ENCODE assay signal across 8 mouse cellular contexts in the genomic region with DNA sequence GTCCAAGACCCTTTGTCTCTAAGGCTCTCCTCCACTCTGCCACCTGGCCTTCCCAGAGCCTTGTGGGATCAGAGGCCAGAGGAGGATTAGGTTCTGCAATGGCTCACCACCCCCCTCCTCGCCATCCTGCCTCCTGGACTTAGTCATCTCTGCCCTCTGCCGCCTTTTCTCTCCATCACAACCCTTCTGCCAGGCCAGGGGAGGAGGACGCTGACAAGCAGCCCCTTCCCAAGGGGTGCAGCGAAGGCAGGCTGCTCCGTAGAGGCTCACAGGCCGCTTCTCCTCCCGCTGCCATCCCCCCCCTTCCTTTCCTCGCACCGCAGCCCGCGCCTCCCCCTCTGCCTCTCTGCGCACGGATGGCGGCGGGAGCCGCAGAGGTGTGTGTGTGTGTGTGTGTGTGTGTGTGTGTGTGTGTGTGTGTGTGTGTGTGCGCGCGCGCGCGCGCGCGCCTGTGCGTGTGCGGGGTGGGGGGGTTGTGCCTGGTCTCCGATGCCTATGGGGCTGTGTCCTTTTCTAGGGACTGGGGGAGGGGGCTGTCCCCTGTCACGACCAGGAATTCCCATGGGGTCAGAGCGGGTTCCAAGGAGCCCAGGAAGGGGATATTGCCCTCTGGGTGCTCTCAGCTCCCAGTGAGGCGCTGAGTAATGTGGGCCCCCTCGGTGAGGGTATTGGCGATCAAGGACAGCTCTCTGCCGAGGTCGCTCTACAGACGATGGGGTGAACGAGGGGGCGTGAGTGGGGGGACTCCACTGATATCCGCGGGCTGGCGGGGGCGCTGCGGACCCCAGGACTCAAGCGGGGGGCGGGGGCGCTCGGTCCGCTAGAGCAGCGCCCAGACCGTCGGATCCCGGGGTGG. TPM values are rescaled to one million over a fixed set of nuclear protein-coding genes. Genes with fewer than 3 reads are reported as not detected.
DNase-seq lines count a peak whose midpoint lies in the region; ATAC-seq lines count a peak whose summit lies in the region.

Gene Ciz1, plus strand, starts transcription at position 177 of the 856 bp plus-strand sequence.

- peak within 1 kb of the TSS; percentile 82 for H3K9ac ChIP-seq in forebrain, embryonic 14.5 days (ENCODE audit: low read length)
- H3K9ac ChIP-seq in midbrain, embryonic 14.5 days (replicated peaks; ENCODE audit: low read length) = peak within 1 kb of the TSS; percentile 81

- H3K9me3 ChIP-seq in forebrain, embryonic 14.5 days (replicated peaks; ENCODE audit: control insufficient read depth, low read length) = no peaks in the 10 kb centered on the region
- H3K9me3 ChIP-seq in hindbrain, embryonic 10.5 days = no peaks in the 10 kb centered on the region
- H3K9me3 ChIP-seq in midbrain, embryonic 14.5 days (ENCODE audit: control insufficient read depth, low read length) = no peaks in the 10 kb centered on the region

- H3K4me2 ChIP-seq in forebrain, embryonic 14.5 days (ENCODE audit: low read length) = peak within 1 kb of the TSS; percentile 90
- H3K4me2 ChIP-seq in midbrain, embryonic 14.5 days (ENCODE audit: low read length) = peak within 1 kb of the TSS; percentile 79

- peak; percentile 52 for DNase-seq in layer of hippocampus, adult 11-12 months (ENCODE audit: low spot score)
- no peak for DNase-seq in layer of hippocampus, adult 9-10 months (ENCODE audit: low spot score)
- DNase-seq in cerebellum, adult 11 months = peak; percentile 78
- peak; percentile 81 for DNase-seq in forebrain, embryonic 14.5 days (ENCODE audit: low spot score)
- peak; percentile 51 for DNase-seq in hindbrain, embryonic 10.5 days (ENCODE audit: low spot score)
- peak in 1 of 2 experiments; percentile 78 for DNase-seq in left cerebral cortex, postnatal 10 days (ENCODE audit: extremely low spot score in 1 of 2, low spot score in 2 of 2)
- DNase-seq in midbrain, embryonic 14.5 days = peak; percentile 84
- DNase-seq in thymus, postnatal 0 days (ENCODE audit: low spot score) = peak; percentile 55

- intact Hi-C loops in left cerebral cortex, postnatal 10 days (cut with DNase I) = no loop called here

- peak within 1 kb of the TSS; percentile 79 for H3K27ac ChIP-seq in forebrain, embryonic 14.5 days (ENCODE audit: low read depth, low read length)
- peak within 1 kb of the TSS; percentile 87 for H3K27ac ChIP-seq in hindbrain, embryonic 10.5 days
- peak within 1 kb of the TSS; percentile 95 for H3K27ac ChIP-seq in midbrain, embryonic 14.5 days (replicated peaks; ENCODE audit: low read depth, low read length)

- WGBS in forebrain, embryonic 14.5 days = under 1% methylated on average over 35 of the region's 52 CpGs
- 1% methylated on average over 52 of the region's 52 CpGs for WGBS in hindbrain, embryonic 10.5 days
- WGBS in midbrain, embryonic 14.5 days = under 1% methylated on average over 43 of the region's 52 CpGs

- peak within 1 kb of the TSS; percentile 60 for H3K4me3 ChIP-seq in forebrain, embryonic 14.5 days (ENCODE audit: low read depth, low read length)
- H3K4me3 ChIP-seq in hindbrain, embryonic 10.5 days = peak within 1 kb of the TSS; percentile 57
- peak within 1 kb of the TSS; percentile 70 for H3K4me3 ChIP-seq in midbrain, embryonic 14.5 days (replicated peaks; ENCODE audit: low read depth, low read length)

- H3K36me3 ChIP-seq in forebrain, embryonic 14.5 days (ENCODE audit: control insufficient read depth, insufficient read depth, low read length) = no peaks in the 10 kb centered on the region
- no peaks in the 10 kb centered on the region for H3K36me3 ChIP-seq in hindbrain, embryonic 10.5 days
- peaks cover 4% of the 10 kb centered on the region; the same call in 1 of the 2 replicates for H3K36me3 ChIP-seq in midbrain, embryonic 14.5 days (ENCODE audit: control insufficient read depth, insufficient read depth, low read length)

- ATAC-seq in forebrain, embryonic 14.5 days = peak; percentile 65
- ATAC-seq in midbrain, embryonic 14.5 days (ENCODE audit: low FRiP score, low TSS enrichment) = peak; percentile 64

- no peaks in the 10 kb centered on the region for H3K27me3 ChIP-seq in forebrain, embryonic 14.5 days (replicated peaks; ENCODE audit: control insufficient read depth, insufficient read depth, low read length)
- H3K27me3 ChIP-seq in hindbrain, embryonic 10.5 days (ENCODE audit: insufficient read depth, poor library complexity, severe bottlenecking) = peaks cover 44% of the 10 kb centered on the region
- no peaks in the 10 kb centered on the region for H3K27me3 ChIP-seq in midbrain, embryonic 14.5 days (ENCODE audit: control insufficient read depth, insufficient read depth, low read length)

- peaks cover 10% of the 10 kb centered on the region; the same call in 1 of the 2 replicates for H3K4me1 ChIP-seq in forebrain, embryonic 14.5 days (ENCODE audit: control insufficient read depth, insufficient read depth, low read length)
- peaks cover 53% of the 10 kb centered on the region for H3K4me1 ChIP-seq in hindbrain, embryonic 10.5 days (replicated peaks)
- peaks cover 20% of the 10 kb centered on the region for H3K4me1 ChIP-seq in midbrain, embryonic 14.5 days (ENCODE audit: control insufficient read depth, insufficient read depth, low read length)

RNA-seq across cellular contexts. Expression of gene Ciz1, which starts in this region (rescaled TPM):
- 37.3 and 48.0 TPM in 2 replicates for polyA plus RNA-seq in forebrain, embryonic 14.5 days (2014; fragmentation: Nextera tagmentation; extraction: Ambion mirVana)
- 56.3 and 69.4 TPM in 2 replicates for polyA plus RNA-seq in hindbrain, embryonic 10.5 days (2016; fragmentation: Nextera tagmentation; extraction: Ambion mirVana)
- total RNA-seq in left cerebral cortex, postnatal 10 days (2021) = 10 to 100 TPM; 65.2 to 75.1 TPM
- 46.4 and 54.1 TPM in 2 replicates for polyA plus RNA-seq in midbrain, embryonic 14.5 days (2014; fragmentation: Nextera tagmentation; extraction: Ambion mirVana)
- polyA plus RNA-seq in thymus, postnatal 0 days (2015; fragmentation: Nextera tagmentation; extraction: Ambion mirVana) = 30.5 and 37.6 TPM in 2 replicates
